Mouse (Mus musculus): Measurements from ENCODE around the gene Fastk. TPM values are rescaled to one million over a fixed set of nuclear protein-coding genes. Genes with fewer than 3 reads are reported as not detected.
A peak's percentile ranks its signal among the peaks of the same experiment; 100 is the strongest.

Fastk gene
- total RNA-seq, 2 experiments from 2014 or later: 30.4 to 135 TPM

DNA sequence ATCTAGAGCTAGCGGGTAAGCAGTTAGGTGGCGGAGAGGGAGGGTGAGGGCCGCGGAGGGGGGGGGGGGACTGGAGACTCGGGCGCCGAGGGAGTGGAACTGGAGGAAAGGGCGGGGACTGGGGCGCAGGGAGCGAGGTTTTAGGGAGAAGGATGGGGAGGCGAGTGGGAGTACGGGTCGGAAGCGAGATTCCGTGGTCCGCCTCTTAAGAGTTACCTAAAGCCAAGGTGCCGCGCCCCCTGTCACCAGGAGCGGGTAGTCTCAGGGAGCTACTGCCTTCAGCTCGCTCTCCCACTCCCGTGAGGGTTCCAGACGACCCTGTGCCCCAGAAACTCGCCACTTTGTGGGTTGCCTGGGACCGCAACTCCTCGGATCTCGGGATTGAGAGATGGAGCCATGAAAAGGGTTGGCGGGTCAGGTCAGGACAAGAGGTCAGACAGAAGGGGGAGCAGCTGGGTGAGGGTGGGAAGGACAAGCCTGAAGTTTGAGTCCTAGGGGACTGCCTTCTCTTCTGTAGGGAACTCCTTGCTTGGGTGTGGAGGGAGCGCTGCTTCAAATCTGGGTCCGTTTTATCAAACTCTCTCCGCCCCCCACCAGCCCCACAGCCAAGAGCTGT lies 19.6 kb downstream of the Fastk start:
- no peak for ATAC-seq (replicated peaks; ENCODE audit: low FRiP score, low TSS enrichment, poor library complexity, severe bottlenecking)

DNA sequence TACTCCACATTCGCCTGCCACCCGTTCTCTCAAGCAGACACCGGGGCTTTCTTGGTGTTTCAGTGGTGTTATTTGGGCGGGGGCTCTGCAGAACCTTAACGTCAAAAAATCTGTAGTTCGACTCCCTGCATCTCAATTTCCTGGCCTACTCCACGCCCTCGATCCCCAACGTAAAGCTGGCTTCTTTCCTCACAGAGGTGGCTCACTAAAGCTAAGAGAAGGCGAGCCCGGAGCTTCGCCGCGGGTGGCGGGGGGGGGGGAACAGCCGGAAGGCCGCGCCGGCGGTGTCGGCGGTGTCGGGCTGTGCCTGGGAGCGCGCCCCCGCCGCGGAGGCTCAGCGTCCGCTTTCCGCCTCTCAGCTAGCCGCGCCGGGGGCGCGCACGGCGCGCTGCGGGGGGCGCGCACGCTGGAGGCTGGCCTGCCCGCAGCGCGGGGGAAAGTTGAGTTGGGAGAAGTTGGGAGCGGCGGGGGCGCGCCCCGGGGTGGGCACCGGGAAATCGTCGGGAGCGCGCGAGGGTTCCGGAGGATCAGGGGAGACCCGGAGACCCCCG lies 20.2 kb downstream of the Fastk start:
- ATAC-seq (replicated peaks; ENCODE audit: low FRiP score, low TSS enrichment, poor library complexity, severe bottlenecking): no peak

DNA sequence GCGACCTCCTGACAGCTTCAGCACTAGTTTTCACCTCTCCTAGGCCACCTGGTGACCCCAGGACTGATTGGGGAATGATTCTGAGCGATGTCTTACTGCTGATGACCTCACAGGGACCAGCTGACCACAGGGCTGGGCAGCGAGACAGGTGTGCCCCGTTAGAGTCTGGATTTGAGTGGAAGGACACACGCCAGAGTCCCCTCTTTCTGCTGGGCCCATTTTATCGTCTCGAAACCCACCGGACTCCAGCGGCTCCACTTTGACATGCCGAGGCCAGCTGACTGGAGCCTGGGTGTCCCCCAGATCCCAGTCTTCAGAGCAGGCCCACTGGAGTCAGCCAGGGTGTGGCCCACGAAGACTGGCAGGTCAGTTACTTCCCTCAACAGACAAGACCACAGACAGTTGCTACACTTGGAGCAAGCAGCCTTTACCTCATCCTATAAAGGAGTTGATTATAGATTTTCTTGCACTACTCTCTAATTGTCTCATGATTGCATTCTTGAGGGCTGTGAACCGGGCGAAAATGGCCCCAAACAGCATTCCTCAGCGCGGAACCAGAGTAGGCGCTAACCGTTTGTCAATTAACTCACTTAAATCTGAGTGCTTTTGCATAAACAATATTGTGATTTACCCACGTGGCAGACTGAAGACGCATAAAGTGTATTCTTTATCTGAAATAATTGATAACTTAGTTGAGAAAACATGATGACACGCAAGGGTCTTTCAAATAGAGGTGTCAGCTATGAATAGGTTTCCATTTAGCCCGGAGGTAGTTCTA lies 20.9 kb downstream of the Fastk start:
- ATAC-seq (replicated peaks; ENCODE audit: low FRiP score, low TSS enrichment, poor library complexity, severe bottlenecking): no peak; the same call in 1 of the 2 replicates

DNA sequence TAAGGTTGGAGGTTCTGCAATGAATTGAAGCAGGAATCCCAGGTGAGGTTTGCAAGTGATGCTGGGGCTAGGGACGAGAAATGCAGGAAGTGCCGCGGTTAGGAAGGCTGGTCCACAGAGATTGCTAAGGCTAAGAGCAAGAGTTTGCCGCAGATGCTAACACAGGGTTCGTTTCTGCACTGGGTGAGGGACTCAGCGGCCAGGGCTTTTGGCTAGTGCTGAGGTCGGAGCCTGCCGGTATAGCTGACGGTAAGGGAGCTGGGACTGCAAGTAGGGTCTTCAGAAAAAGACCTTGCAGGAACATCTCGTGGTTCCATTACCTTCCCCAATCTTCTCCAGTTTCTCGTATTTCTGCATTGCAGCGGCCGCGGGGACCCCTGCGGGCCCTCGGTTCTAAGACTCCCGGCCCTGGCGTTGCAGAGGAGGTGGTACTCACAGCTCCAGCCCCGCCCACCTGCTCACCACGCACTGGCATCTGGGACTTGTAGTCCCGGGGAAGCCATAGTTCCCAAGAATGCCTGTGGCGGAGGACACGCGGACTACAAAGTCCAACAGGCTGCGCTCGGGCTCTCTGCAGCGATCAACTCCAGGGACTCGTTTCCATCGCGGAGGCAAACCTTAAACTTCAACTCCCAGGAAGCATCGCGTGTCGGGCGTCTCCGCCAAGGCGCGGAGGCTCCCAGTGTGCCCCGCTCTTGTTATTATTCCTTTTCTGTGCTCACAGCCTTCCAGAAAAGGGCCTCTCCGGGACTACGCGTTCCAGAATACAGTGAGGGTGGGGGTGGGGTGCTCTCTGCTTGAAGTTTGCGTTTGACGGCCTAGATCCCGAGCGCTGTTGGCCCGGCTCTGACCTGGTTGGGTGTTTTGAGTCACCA lies 21.7 kb downstream of the Fastk start, which contains the start of the genes Cdk5 and Slc4a2:
Gene Cdk5 (minus strand): TSS at position 402 of the 875 bp plus-strand sequence.
Gene Slc4a2 (plus strand): TSS at position 709 of the 875 bp plus-strand sequence.
- peak; percentile 93 for ATAC-seq (replicated peaks; ENCODE audit: low FRiP score, low TSS enrichment, poor library complexity, severe bottlenecking)

DNA sequence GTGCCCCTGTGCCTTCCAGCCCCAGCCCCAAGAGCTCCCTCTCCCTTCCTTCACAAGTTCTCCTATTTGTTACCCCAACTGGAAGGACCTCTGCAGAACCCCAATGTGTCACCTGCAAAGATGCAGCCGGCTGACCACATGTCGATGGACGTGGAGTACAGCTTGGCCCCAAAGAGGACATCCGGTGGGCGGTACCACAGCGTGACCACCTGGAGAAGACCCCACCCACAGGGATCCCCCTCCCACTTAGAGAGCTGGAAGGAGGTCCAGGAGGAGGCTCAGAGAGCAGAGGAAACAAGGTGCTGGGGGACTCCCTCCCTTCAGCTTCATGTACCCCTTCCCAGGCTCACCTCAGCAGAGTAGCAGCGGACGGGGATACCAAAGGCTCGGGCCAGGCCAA lies 24.7 kb downstream of the Fastk start:
- no peak for ATAC-seq (replicated peaks; ENCODE audit: low FRiP score, low TSS enrichment, poor library complexity, severe bottlenecking)

DNA sequence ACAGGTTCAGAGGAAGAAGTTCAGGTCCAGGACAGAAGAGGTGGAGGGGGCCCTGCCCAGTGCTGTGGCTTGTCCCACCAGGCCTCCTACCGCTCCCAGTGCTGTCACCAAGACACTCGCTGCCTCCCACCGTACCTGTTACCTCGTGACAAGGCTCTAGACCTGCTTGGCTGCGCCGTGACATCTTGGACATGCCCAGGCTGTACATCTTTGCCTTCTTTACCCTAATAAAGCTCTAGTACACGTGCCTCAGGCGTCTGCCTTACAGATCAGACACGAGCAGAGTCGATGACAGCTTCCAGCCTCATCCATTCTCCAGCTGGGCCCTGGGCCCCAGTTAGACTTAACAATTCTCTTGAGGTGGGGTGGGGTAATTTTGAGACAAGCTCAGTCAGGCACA lies 27.5 kb downstream of the Fastk start:
- ATAC-seq (replicated peaks; ENCODE audit: low FRiP score, low TSS enrichment, poor library complexity, severe bottlenecking): no peak

DNA sequence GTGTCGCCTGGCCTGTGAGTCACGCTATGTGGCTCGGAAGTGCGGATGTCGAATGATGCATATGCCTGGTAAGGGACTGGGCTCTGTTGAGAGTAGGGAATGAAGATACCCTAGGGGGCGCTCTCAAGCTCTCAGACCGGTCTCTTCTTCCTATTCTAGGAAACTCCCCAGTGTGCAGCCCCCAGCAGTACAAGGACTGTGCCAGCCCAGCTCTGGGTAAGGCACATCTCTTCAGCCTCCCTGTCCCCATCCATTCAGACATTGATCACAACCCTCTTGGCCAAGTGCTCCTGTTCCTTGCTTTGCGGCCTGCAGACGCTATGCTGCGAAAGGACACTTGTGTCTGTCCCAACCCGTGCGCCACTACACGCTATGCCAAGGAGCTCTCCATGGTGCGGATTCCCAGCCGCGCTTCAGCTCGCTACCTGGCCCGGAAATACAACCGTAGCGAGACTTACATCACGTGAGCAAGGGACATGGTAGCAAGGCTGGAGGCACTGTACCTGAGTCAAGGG lies 28.8 kb downstream of the Fastk start:
- ATAC-seq (replicated peaks; ENCODE audit: low FRiP score, low TSS enrichment, poor library complexity, severe bottlenecking): peak; percentile 75

DNA sequence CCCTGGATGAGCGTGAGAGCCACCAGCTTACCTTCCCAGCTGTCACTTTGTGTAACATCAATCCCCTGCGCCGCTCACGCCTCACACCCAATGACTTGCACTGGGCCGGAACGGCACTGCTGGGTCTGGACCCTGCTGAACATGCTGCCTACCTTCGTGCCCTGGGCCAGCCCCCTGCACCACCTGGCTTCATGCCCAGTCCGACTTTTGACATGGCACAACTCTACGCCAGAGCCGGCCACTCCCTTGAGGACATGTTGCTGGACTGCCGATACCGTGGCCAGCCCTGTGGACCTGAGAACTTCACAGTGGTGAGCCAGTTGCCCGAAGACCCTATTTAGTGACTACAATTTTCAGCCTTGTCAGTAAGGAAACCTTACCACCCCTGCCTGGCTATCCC lies 31.1 kb downstream of the Fastk start:
- ATAC-seq (replicated peaks; ENCODE audit: low FRiP score, low TSS enrichment, poor library complexity, severe bottlenecking): no peak

DNA sequence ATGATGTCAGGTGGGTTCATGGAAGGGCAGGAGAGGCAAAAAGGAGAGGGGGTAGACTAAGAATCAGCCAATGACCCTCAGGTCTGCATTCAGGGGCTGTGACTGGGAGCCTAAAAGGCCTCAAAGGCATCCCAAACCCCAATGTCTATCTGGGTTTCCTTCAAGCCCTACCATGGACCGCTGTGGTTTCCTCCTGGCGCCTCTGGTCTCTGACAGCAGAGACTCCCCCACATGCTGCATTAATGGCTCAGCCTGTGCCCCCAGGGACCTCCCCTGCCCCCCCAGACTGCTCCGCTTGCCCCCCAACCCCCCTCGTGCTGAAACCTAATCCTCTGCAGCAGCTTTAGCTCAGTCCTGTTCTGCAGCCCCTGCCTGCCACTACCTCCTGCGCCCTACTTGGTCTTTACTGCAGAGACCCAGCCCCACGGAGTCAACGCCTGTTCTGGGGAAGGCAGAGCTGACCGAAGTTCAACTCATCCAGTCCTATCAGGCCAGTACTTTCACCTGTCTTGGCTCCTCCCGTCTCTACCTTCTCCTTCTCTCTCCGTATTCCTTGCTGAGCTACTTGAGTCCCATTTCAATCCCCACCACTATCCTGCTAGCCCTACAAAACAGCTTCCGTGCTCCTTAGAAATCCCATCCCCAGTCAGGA lies 31.9 kb downstream of the Fastk start, which contains the start of gene Asic3:
Gene Asic3 (plus strand): TSS at position 351 of the 652 bp plus-strand sequence.
- ATAC-seq (replicated peaks; ENCODE audit: low FRiP score, low TSS enrichment, poor library complexity, severe bottlenecking): no peak

DNA sequence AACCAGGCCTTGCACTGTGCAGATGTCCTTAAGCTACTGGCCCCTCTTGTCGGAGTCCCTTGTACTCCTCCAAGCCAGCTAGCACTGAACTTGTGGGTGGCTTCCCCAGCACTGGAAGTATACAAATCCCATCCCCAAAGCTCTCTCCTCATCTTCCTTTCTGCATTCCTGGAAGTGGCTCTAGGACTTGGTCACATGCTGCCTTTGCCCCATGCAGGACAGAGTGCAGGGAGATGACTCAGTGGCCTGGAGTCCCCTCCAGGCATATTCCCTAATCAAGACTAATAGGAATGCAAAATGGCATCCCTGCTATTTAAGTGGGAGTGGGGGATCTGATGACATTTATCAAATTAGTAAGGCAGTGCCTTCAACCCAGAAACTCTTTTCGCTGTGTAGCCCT lies 33.0 kb downstream of the Fastk start:
- no peak for ATAC-seq (replicated peaks; ENCODE audit: low FRiP score, low TSS enrichment, poor library complexity, severe bottlenecking)

DNA sequence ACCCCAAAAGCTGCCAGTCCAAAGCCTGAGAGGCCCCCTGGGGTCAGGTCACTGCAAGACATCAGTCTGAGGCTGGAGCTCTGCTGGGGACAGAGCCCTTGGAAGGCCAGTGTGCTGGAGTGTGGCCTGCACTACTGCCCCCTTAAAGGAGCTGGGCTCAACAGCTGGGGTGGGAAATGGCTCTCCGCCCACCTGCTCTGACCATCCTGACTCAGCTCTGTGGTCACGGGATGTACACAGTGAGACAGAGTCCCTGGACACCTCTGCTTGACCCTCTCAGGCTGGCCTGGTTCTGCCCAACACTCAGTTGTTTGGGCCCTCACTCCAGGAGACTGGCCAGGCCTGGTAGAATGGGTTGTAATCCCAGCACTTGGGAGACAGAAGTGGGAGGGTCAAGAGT lies 35.6 kb downstream of the Fastk start:
- ATAC-seq (replicated peaks; ENCODE audit: low FRiP score, low TSS enrichment, poor library complexity, severe bottlenecking): no peak

DNA sequence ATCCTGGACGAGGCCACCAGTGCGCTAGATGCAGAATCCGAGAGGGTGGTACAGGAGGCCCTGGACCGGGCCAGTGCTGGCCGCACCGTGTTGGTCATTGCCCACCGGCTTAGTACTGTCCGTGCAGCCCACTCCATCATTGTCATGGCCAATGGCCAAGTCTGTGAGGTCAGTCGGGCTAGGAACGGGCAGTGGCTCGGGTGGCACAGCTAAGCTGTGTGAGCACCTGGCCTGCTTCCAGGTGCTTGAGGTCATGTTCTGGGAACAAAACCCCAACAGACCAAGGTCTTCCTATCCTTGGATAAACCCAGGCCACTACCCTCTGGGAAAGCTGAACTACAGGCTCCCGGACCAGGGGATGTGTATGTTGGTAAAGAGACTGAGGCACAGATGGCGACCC lies 36.4 kb downstream of the Fastk start:
- no peak for ATAC-seq (replicated peaks; ENCODE audit: low FRiP score, low TSS enrichment, poor library complexity, severe bottlenecking)

DNA sequence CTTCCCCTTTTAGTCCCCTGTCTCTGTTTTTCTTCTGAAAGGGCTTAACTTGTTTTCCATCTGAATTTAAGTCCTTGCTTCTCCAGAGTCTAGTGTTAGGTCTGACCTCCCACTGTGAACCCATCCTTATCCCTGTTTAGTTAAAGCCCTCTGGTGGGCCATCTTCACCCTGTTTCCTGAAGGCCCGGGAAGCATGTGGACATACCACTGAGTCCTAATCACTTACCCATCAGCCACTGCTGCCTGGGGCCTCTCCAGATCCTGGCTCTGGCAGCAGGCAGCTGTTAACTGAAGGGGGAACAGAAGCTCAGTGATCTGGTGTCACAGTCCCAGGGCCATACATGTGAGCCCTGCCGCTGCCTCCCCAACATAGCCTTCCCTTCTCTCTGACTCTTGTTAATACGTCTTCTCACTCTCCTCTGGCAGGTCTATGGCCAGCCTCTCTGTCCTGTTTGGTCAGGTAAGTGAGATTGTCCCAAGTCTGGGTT lies 39.7 kb downstream of the Fastk start:
- ATAC-seq (replicated peaks; ENCODE audit: low FRiP score, low TSS enrichment, poor library complexity, severe bottlenecking): no peak

DNA sequence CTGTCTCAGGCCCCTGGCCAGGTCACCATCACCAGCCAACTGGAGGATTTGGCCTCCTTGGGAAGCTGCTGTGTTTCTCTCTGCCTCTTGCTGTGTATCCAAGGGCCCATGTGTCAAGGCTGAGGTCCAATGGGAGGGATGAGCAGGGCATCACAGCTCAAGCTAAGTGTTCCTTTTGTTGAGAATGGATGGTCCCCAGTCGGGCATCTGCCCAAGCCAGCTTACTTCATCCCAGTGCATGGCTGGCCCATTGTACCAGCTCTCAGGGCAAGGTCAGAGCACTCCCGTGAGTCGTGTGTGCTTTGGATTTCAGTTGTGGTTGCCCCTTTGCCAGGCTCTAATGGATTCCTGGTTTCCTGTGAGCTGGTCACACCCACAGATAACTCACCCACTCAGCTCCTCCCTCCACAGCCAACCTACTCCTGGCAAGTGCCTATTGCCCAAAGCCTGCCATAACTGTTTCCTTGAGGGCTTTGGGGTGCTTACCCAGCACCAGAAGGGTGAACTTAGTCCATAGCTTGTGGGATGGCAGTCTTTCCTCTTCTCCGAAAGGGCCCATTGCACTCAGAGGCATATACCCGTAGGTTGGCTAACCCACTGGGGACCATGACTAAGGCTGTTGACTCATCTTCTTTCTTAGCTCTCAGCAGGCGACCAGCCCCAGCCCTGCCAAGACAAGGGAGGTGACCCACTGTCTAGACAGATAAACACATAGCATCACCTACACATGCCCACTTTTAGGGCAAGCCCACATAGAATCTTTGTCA lies 40.3 kb downstream of the Fastk start:
- peak; percentile 31 for ATAC-seq (replicated peaks; ENCODE audit: low FRiP score, low TSS enrichment, poor library complexity, severe bottlenecking)

DNA sequence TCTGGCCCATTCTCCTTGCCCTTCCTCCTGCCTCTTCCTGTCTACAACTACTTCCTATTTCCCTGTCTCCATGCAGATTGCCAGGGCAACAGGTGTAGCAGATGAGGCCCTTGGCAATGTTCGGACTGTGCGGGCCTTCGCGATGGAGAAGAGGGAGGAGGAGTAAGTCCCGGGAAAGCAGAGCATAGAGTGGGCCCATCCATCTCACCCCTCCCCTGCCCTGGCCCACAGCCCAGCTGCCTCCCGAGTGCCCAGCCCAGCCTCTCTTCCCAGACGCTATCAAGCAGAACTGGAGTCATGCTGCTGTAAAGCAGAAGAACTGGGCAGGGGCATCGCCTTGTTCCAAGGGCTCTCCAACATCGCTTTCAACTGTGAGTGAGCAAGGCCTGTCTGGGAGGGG lies 43.1 kb downstream of the Fastk start:
- ATAC-seq (replicated peaks; ENCODE audit: low FRiP score, low TSS enrichment, poor library complexity, severe bottlenecking): no peak

DNA sequence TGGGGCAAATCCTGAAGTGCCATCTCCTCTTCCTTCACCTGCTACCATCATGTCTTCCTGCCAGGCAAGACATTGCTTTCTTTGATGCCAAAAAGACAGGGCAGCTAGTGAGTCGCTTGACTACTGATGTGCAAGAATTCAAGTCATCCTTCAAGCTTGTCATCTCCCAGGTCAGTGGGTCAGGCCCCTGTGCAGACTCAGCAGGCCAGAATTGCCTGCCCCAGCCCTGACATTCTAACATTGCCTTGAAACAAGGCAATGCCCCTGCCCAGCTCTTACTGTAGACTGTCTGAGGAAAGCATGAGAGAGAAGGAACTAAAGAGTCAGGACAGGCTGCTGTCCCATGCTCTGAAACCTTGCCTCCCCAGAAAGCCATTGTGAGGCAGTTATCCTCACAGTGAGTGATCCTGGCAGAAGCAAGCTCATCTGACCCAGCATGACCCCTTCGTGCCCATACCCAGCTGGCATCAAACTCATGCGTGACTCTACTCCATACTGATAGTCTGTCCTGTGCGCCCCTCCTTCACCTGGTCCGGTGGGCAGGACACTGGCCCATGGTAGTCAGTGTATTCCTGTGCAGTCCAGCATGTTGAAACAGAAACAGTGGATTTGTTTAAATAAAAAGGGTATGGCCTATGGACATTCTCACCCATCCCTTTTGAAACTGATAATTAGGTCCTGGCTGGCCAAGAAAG lies 44.0 kb downstream of the Fastk start:
- ATAC-seq (replicated peaks; ENCODE audit: low FRiP score, low TSS enrichment, poor library complexity, severe bottlenecking): no peak

DNA sequence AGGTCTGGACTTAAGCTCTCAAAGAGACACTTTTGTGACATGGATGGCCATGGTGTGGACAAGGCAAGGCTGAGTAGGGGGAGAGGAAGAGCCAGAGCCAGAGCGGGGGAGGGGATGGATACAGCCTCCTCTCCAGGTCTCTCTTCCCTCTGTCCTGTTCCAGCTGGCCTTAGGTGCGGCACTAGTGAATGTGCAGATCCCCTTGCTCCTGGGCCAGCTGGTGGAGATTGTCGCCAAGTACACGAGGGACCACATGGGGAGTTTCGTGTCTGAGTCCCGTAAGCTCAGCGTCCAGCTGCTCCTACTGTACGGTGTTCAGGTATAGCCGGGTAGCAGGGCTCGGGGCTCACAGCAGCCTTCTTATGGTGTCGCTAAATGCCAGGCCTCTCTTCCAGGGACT lies 44.7 kb downstream of the Fastk start:
- no peak for ATAC-seq (replicated peaks; ENCODE audit: low FRiP score, low TSS enrichment, poor library complexity, severe bottlenecking)

DNA sequence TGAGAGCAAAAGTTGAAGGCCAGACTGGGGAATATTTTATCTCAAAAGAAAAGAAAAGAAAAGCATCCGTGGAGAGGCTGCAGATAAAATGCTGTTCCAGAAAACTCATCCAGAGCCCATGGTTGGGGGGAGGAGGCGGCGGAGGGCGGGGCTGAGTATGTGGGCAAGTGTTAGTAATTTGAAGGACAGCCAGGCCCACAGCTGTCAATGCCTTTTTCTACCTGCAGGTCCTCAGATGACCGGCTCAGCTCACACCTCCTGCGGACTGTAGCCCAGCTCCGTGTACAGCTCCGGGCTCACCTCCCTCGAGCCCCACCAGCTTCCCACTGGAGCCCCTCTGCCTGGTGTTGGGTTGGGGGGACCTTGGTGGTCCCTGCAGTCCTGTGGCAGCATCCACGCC lies 45.4 kb downstream of the Fastk start:
- no peak for ATAC-seq (replicated peaks; ENCODE audit: low FRiP score, low TSS enrichment, poor library complexity, severe bottlenecking)
